In the genomic region with DNA sequence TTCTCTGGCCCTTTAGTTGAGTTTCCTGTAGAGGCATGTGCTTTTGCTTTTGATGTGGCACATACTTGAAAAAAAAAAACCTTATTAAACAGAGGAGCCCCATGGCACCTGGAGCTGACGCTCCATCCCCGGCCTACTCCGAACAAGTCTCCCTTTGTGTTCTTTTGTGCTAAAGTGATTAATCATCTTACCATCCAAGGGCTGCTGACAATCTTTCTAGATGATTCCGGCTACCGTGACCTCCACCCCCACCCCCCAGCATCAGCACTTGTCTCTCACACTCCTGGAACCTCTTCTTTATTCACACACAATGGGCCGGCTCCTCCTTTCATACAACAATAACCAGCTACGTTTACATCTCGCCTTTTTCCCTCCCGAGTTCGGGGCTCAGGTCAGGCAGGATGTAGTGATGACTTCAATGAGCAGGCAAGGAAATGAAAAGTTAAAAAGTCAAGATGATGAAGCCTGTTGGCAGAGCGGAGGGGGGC, we compare ENCODE assay signal across 12 mouse cellular contexts.
DNase-seq lines count a peak whose midpoint lies in the region; ATAC-seq lines count a peak whose summit lies in the region.
"Had no signal": no experiment of that assay in that cellular context is flagged by ENCODE, and none has a peak within 500 bp of the region (broad histone marks: within the 10 kb centered on the region; RNA-seq: fewer than 3 reads in every experiment).

No protein-coding gene starts in this region.

- H3K27me3 ChIP-seq in midbrain, embryonic 13.5 days: no peaks in the 10 kb centered on the region
- H3K27me3 ChIP-seq in midbrain, embryonic 11.5 days (ENCODE audit: control insufficient read depth, insufficient read depth, low read length): no peaks in the 10 kb centered on the region
- no peaks in the 10 kb centered on the region for H3K27me3 ChIP-seq in hindbrain, embryonic 14.5 days (ENCODE audit: control insufficient read depth, insufficient read depth, low read length)
- H3K27me3 ChIP-seq in kidney, embryonic 16.5 days (ENCODE audit: insufficient read depth, low read length): no peaks in the 10 kb centered on the region
- H3K27me3 ChIP-seq: liver, embryonic 13.5 days had no signal

- no peak overlapping the region for H3K4me2 ChIP-seq in midbrain, embryonic 13.5 days (replicated peaks)
- no peak overlapping the region for H3K4me2 ChIP-seq in midbrain, embryonic 11.5 days
- no peak overlapping the region for H3K4me2 ChIP-seq in hindbrain, embryonic 14.5 days (replicated peaks)
- no peak overlapping the region for H3K4me2 ChIP-seq in kidney, embryonic 16.5 days (replicated peaks; ENCODE audit: low read depth, low read length)
- H3K4me2 ChIP-seq: liver, embryonic 13.5 days had no signal

- H3K27ac ChIP-seq in midbrain, embryonic 13.5 days: 0 out of 2 replicates have a peak overlapping the region, but pooled peaks have one; percentile 55
- H3K27ac ChIP-seq in midbrain, embryonic 11.5 days (ENCODE audit: low read depth, low read length): no peak overlapping the region
- H3K27ac ChIP-seq in hindbrain, embryonic 14.5 days: peak overlapping the region; percentile 38; the same call in 1 of the 2 replicates
- no peak overlapping the region for H3K27ac ChIP-seq in kidney, embryonic 16.5 days (ENCODE audit: low read length)
- H3K27ac ChIP-seq: kidney, postnatal 0 days; liver, embryonic 13.5 days had no signal

- 13% methylated on average over 11 of the region's 11 CpGs for WGBS in midbrain, embryonic 13.5 days
- 13% methylated on average over 11 of the region's 11 CpGs for WGBS in midbrain, embryonic 11.5 days
- 11% methylated on average over 11 of the region's 11 CpGs for WGBS in hindbrain, embryonic 14.5 days
- WGBS in kidney, embryonic 16.5 days: 49% methylated on average over 11 of the region's 11 CpGs

- H3K9me3 ChIP-seq in midbrain, embryonic 13.5 days: no peaks in the 10 kb centered on the region
- no peaks in the 10 kb centered on the region for H3K9me3 ChIP-seq in midbrain, embryonic 11.5 days (ENCODE audit: control insufficient read depth, low read length)
- H3K9me3 ChIP-seq in hindbrain, embryonic 14.5 days (ENCODE audit: control insufficient read depth, low read length): no peaks in the 10 kb centered on the region
- H3K9me3 ChIP-seq in kidney, embryonic 16.5 days (ENCODE audit: low read length): no peaks in the 10 kb centered on the region
- H3K9me3 ChIP-seq: liver, embryonic 13.5 days had no signal

- no peak overlapping the region for H3K4me3 ChIP-seq in midbrain, embryonic 13.5 days (replicated peaks)
- no peak overlapping the region for H3K4me3 ChIP-seq in midbrain, embryonic 11.5 days (ENCODE audit: low read depth, low read length)
- H3K4me3 ChIP-seq in hindbrain, embryonic 14.5 days (replicated peaks; ENCODE audit: low read length): no peak overlapping the region
- H3K4me3 ChIP-seq in kidney, embryonic 16.5 days (ENCODE audit: low read length): no peak overlapping the region
- H3K4me3 ChIP-seq: liver, embryonic 13.5 days had no signal

- peaks cover 54% of the 10 kb centered on the region for H3K4me1 ChIP-seq in midbrain, embryonic 13.5 days (replicated peaks)
- peaks cover 18% of the 10 kb centered on the region for H3K4me1 ChIP-seq in midbrain, embryonic 11.5 days (ENCODE audit: control insufficient read depth, insufficient read depth, low read length)
- H3K4me1 ChIP-seq in hindbrain, embryonic 14.5 days (replicated peaks; ENCODE audit: control insufficient read depth, insufficient read depth, low read length): peaks cover 40% of the 10 kb centered on the region
- peaks cover 19% of the 10 kb centered on the region; the same call in 1 of the 2 replicates for H3K4me1 ChIP-seq in kidney, embryonic 16.5 days (ENCODE audit: insufficient read depth, low read length)
- H3K4me1 ChIP-seq: liver, embryonic 13.5 days had no signal

- no peak for DNase-seq in midbrain, embryonic 11.5 days (ENCODE audit: low spot score, missing footprints)
- DNase-seq in hindbrain, embryonic 14.5 days (ENCODE audit: low spot score): no peak
- peak; percentile 28 to 47 for DNase-seq in thymus, postnatal 10 days (ENCODE audit: low spot score in 2 of 2)
- DNase-seq in right cerebral cortex, postnatal 4 days: no peak
- DNase-seq in gastrocnemius, postnatal 4 days (ENCODE audit: low spot score in 2 of 2): no peak
- DNase-seq: cerebellum, postnatal 25 days; heart, postnatal 4 days; liver, embryonic 13.5 days had no signal

- no peak for ATAC-seq in midbrain, embryonic 13.5 days
- no peak for ATAC-seq in midbrain, embryonic 11.5 days (ENCODE audit: low FRiP score)
- ATAC-seq in activated CD4-positive, CD25-positive, alpha-beta regulatory T cell, adult 4 months: peak; percentile 54
- no peak for ATAC-seq in hindbrain, embryonic 14.5 days (ENCODE audit: low FRiP score)
- ATAC-seq in kidney, embryonic 16.5 days (ENCODE audit: low FRiP score, low TSS enrichment): no peak

- H3K36me3 ChIP-seq in midbrain, embryonic 13.5 days: no peaks in the 10 kb centered on the region
- no peaks in the 10 kb centered on the region for H3K36me3 ChIP-seq in midbrain, embryonic 11.5 days (ENCODE audit: control insufficient read depth, insufficient read depth, low read length)
- no peaks in the 10 kb centered on the region for H3K36me3 ChIP-seq in hindbrain, embryonic 14.5 days (replicated peaks; ENCODE audit: control insufficient read depth, insufficient read depth)
- no peaks in the 10 kb centered on the region for H3K36me3 ChIP-seq in kidney, embryonic 16.5 days (ENCODE audit: insufficient read depth, low read length)
- H3K36me3 ChIP-seq: liver, embryonic 13.5 days had no signal

- H3K9ac ChIP-seq in midbrain, embryonic 13.5 days (replicated peaks): no peak overlapping the region
- no peak overlapping the region for H3K9ac ChIP-seq in midbrain, embryonic 11.5 days (ENCODE audit: low read length)
- no peak overlapping the region for H3K9ac ChIP-seq in hindbrain, embryonic 14.5 days
- no peak overlapping the region for H3K9ac ChIP-seq in kidney, embryonic 16.5 days (replicated peaks; ENCODE audit: low read length)
- H3K9ac ChIP-seq: liver, embryonic 13.5 days had no signal

Comparison
In these comparisons a context has a peak if more than half of its experiments do, and no peak if none do; other contexts are left out.
1. H3K27ac ChIP-seq: peak in midbrain, embryonic 13.5 days (single experiment) and hindbrain, embryonic 14.5 days (single experiment); none in midbrain, embryonic 11.5 days (single experiment) and kidney, embryonic 16.5 days (single experiment).
2. DNase-seq: peak in thymus, postnatal 10 days (2 of 2); none in midbrain, embryonic 11.5 days (single experiment), hindbrain, embryonic 14.5 days (single experiment), right cerebral cortex, postnatal 4 days (single experiment) and gastrocnemius, postnatal 4 days (0 of 2).